Mouse (Mus musculus) erythroblast, embryonic 14.5 days (primary cell): ENCODE results near the gene Thsd7a. TPM values are rescaled to one million over a fixed set of nuclear protein-coding genes. Genes with fewer than 3 reads are reported as not detected.

Source experiments
- H3K27me3 ChIP-seq: 2 replicates; pipeline ENCODE4 v1.6.1; 2012; ENCODE audit warnings: inconsistent platforms; ENCODE audit not compliant: control insufficient read depth
- H3K36me3 ChIP-seq: 2 replicates; pipeline ENCODE4 v1.6.1; 2012; ENCODE audit warnings: mild to moderate bottlenecking, inconsistent platforms; ENCODE audit not compliant: control insufficient read depth
- H3K4me1 ChIP-seq: 2 replicates; pipeline ENCODE4 v1.6.1; 2012; ENCODE audit warnings: inconsistent platforms; ENCODE audit not compliant: control insufficient read depth
- H3K4me3 ChIP-seq: replicated peaks from 2 replicates; pipeline ENCODE3; 2012; ENCODE audit warnings: moderate library complexity, mild to moderate bottlenecking, inconsistent platforms
- H3K9me3 ChIP-seq: 2 replicates; pipeline ENCODE4 v1.6.1; 2012; ENCODE audit warnings: low read length, inconsistent platforms, mixed read lengths; ENCODE audit not compliant: control insufficient read depth
- GATA1 ChIP-seq: IDR thresholded peaks from 2 replicates; pipeline ENCODE4 v1.6.1; 2012; ENCODE audit warnings: low read length, inconsistent platforms, mixed read lengths
- TAL1 ChIP-seq: IDR thresholded peaks from 3 replicates; pipeline ENCODE4 v1.6.1; 2012; ENCODE audit warnings: low read length, inconsistent platforms, mixed read lengths
- polyA plus RNA-seq: library from polyadenylated mRNA; stranded (reverse); fragments of >175 nt; gene quantifications from 2 replicates; pipeline ENCODE4 v1.2.3, GENCODE M21; 2012

Gene Thsd7a
- polyA plus RNA-seq, 1 experiment: not detected

DNA sequence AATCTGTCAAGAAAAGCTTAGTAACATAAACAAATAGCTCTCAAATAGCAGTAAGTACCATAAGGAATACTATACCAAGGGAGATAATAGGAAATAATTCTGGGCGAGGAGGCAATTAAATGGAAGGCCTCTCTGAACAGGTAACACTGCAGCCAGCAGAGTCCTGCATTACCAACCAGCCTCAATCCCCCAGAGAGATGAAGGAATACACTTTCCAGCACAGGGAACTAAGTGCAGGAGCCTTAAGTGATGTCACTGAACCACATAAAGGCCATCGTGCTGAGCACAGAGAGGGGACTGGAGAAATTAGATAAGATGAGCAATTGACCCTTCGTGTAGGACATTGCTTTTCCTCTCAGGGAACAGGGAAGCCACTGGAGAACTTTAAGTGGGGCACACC lies 36.6 kb downstream of the Thsd7a start:
- Histone ChIP-seq H3K4me3 (no peak overlapping the region), H3K27me3 (no peaks in the 10 kb centered on the region), H3K36me3 (no peaks in the 10 kb centered on the region), H3K9me3 (no peaks in the 10 kb centered on the region), H3K4me1 (no peaks in the 10 kb centered on the region)
- no peak for TF ChIP-seq GATA1

DNA sequence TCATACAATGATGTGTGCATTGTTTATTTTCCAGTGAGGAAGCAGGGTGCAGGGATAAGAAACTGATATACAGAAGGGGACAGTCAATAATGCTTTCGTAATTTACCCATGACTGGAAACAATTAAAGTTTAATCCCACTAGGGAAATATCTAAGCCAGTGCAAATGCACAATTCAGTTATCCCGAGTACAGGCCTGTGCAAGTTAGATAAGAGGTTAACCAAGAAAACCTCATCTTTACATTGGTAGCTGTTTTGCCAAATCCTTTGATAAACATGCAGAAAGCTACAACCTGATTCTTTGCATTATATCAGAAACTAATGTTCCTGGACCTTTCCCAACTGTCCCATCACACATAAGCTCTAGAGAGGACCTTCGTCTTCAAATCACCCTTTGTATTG lies 46.3 kb downstream of the Thsd7a start:
- no peaks in the 10 kb centered on the region for H3K4me1 ChIP-seq
- no peaks in the 10 kb centered on the region for H3K27me3 ChIP-seq
- no peak overlapping the region for H3K4me3 ChIP-seq
- no peaks in the 10 kb centered on the region for H3K9me3 ChIP-seq
- H3K36me3 ChIP-seq: no peaks in the 10 kb centered on the region
- no peak for TF ChIP-seq TAL1
- TF ChIP-seq GATA1: no peak

GRCm38 (mm10) chr6:12699089-12699488 lies 50.1 kb downstream of the Thsd7a start:
- Histone ChIP-seq H3K27me3 (no peaks in the 10 kb centered on the region), H3K36me3 (no peaks in the 10 kb centered on the region), H3K4me3 (no peak overlapping the region), H3K4me1 (no peaks in the 10 kb centered on the region), H3K9me3 (no peaks in the 10 kb centered on the region)
- no peak for TF ChIP-seq GATA1
- TF ChIP-seq TAL1: no peak

DNA sequence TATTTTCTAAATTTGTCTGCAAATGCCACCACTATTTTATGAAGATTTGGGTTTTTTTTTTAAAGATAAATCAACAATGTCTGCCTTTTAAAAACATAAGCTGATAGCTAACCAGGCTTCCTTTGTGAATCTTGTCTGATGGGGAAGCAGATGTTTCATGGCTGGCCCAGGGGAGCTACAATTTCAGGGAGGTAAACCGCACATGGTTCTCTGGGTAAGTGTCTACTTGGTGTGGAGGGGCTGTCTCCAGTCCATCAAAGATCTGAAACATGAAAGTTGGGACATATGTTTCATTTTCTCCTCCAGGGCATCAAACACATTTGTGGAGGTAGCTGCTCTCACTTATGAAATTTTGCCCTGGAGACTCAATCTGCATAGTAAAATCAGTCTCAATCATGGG lies 55.5 kb downstream of the Thsd7a start:
- Histone ChIP-seq H3K4me3 (no peak overlapping the region), H3K36me3 (no peaks in the 10 kb centered on the region), H3K27me3 (no peaks in the 10 kb centered on the region), H3K9me3 (no peaks in the 10 kb centered on the region), H3K4me1 (no peaks in the 10 kb centered on the region)
- no peak for TF ChIP-seq TAL1

- TF ChIP-seq GATA1: no peak
- no peak for TF ChIP-seq TAL1
- H3K27me3 ChIP-seq: no peaks in the 10 kb centered on the region
- H3K9me3 ChIP-seq: no peaks in the 10 kb centered on the region
- H3K4me3 ChIP-seq: no peak overlapping the region
- H3K4me1 ChIP-seq: no peaks in the 10 kb centered on the region
- H3K36me3 ChIP-seq: no peaks in the 10 kb centered on the region
Observed at GRCm38 (mm10) chr6:12693239-12693638, 56.0 kb downstream of the Thsd7a start.

- Histone ChIP-seq H3K9me3 (no peaks in the 10 kb centered on the region), H3K4me3 (no peak overlapping the region), H3K4me1 (no peaks in the 10 kb centered on the region), H3K36me3 (no peaks in the 10 kb centered on the region), H3K27me3 (no peaks in the 10 kb centered on the region)
- TF ChIP-seq GATA1 (no peak), TAL1 (no peak)
Observed at GRCm38 (mm10) chr6:12649633-12650032, 99.6 kb downstream of the Thsd7a start.

DNA sequence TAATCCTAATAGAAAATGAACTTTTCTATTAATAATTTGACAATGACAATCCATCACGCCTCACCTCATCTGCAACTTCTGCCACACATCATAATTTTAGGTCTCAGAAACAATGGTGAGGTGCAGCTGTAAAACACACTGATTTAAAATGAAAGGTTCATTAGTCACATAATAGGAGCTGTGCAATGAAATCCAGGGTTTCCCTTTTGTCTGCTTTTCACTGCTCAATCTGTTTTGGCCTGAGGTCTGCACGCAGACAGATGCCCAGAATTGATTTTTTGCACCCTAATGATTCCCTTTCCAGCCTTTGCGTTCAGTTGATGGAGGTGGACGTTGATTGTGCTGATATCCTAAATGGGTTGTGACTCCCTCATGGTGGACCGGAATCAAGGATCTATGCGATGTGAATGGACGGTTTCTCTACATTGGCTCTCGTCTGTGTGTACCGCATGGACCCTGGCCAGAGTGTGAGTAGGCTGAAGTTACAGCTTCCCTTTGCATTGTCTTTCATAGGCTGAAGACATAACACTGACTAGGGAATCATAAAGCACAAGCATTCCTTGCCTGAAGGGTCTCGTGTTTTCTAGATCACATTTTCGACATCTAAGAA lies 120.5 kb downstream of the Thsd7a start:
- Histone ChIP-seq H3K9me3 (peaks cover 3% of the 10 kb centered on the region; the same call in 1 of the 2 replicates), H3K36me3 (no peaks in the 10 kb centered on the region), H3K27me3 (no peaks in the 10 kb centered on the region), H3K4me3 (no peak overlapping the region), H3K4me1 (no peaks in the 10 kb centered on the region)
- TF ChIP-seq GATA1: no peak
- no peak for TF ChIP-seq TAL1

DNA sequence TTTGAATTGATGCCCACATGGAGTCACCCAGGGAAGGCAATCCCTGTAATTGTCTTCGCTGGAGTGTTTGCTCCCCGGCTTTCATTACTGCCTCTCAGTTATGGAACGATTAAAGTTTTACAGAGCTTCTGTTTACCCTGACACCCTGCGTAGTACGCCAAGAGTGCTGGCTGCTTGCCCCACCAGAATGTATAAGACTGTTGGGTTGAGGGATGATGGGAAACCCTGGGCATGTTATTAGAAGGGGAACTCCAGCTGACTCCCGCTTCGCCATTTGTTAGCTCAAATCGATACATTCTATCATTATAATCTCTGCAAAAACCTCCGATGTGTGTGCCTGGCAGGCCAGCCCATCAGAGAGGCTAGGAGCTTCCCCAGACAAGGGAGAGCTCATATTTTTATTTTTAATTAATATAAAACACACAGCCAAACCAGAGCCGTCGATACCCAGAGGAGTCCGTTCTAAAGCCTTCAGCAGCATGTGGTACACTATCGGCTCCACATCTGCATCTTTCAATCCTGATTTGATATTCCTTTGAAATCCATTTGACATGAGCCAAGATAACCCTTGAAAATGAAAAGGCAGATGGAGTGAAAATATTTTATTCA lies 142.5 kb downstream of the Thsd7a start:
- H3K36me3 ChIP-seq: no peaks in the 10 kb centered on the region
- TF ChIP-seq TAL1 (no peak), GATA1 (no peak)
- H3K9me3 ChIP-seq: no peaks in the 10 kb centered on the region; the same call in 1 of the 2 replicates
- no peaks in the 10 kb centered on the region for H3K27me3 ChIP-seq
- H3K4me3 ChIP-seq: no peak overlapping the region
- no peaks in the 10 kb centered on the region for H3K4me1 ChIP-seq

- TF ChIP-seq GATA1: no peak
- TF ChIP-seq TAL1: no peak
- Histone ChIP-seq H3K27me3 (no peaks in the 10 kb centered on the region), H3K4me3 (no peak overlapping the region), H3K36me3 (no peaks in the 10 kb centered on the region), H3K4me1 (no peaks in the 10 kb centered on the region), H3K9me3 (no peaks in the 10 kb centered on the region)
Observed at GRCm38 (mm10) chr6:12602927-12603326, 146.3 kb downstream of the Thsd7a start.

GRCm38 (mm10) chr6:12602161-12602560 lies 147.0 kb downstream of the Thsd7a start:
- Histone ChIP-seq H3K4me1 (no peaks in the 10 kb centered on the region), H3K9me3 (no peaks in the 10 kb centered on the region), H3K27me3 (no peaks in the 10 kb centered on the region), H3K36me3 (no peaks in the 10 kb centered on the region), H3K4me3 (no peak overlapping the region)
- no peak for TF ChIP-seq TAL1
- no peak for TF ChIP-seq GATA1
